Mouse (Mus musculus) cerebellum, adult 8-10 months (tissue): Measurements from ENCODE around the gene Mecom.

Experiments used
- DNase-seq: peaks from one replicate; pipeline ENCODE4 v3.0.0; 2022

Mecom gene

DNA sequence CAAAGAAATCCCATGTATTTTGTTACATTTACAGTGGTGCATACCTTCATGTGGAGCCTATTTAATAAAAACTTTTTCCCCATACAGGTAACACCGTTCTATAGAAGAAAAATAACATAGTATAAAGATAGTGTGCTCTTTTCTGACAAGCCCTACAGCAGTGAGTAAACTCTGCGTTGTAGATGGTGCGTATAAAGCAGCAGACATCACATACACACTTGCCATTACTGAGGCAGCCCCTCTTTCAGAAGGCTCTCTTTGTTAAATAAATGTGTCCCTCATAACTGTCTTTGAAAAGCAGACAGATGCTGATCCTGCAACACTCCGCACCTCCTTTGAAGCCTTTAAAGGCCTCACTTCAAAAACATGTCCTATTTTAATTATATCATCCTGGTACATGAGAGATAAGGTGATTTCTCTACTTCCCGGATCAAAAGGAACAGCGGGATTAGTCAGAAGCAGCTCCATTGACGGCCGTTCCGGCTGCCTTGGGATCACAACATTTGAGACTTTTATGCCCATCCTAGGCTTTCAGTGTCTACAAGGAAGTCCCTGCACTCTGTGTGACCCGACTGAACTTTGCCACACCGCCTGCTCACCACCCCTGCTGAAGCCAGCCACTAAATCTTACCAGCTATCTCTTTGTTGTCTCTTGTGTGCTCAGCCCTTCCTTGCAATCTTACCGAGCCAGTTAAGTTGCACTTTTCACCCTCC, 355.4 kb downstream of the Mecom start:
- no peak for DNase-seq

- no peak for DNase-seq
Observed at GRCm38 (mm10) chr3:30189325-30189724, 358.5 kb downstream of the Mecom start.

DNA sequence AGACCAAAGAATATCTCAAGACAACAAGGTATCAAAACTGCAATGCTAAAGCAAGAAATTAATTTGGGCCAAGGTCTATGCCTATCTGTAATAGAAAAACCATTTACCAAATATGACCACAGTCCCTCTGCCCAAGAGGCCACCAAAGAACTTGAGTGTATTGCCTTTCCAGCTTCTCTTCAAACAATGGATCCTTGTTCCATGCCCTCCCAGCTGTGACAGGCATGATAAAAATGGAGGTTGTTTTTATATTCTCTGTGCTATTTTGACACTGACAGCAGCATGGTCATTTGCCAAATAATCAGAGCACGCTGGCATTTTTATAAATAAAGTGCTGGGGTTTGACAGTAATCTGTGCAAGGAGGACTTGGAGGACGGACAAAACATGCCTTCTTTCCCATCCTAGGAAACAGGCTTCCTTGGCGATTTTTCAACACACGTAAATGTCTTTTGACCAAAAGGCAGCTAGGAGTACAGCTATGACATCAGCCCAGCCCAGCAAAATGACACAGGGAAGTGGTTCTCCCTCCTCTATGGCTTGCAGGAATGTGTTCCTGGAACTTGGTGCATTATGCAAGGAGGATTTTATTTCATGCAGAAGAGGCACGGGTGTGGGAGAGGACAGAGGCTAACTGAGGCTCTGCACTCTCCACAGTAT, 359.9 kb downstream of the Mecom start:
- no peak for DNase-seq

- DNase-seq = no peak
Observed at GRCm38 (mm10) chr3:30181807-30182481, 365.9 kb downstream of the Mecom start.

- DNase-seq = no peak
Observed at GRCm38 (mm10) chr3:30176615-30177014, 371.2 kb downstream of the Mecom start.

DNA sequence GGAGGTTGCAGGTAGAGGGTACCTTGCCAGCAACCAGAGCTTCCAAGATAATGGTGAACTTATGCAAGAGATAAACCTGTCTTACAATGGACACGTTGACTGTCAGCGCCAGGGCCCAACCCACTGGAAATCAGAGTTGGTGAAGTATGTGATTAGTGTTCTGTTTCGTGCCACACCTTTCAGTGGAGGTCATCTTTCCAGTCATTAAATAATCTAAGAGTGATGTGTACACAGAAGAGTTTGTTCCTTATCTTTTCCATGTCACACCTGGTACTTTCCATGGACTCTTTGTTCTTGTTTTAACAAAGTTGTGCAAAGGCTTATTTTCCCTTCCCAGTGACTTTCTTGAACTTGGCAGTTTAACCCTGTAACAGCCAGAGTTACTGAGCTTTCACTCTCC, 374.0 kb downstream of the Mecom start:
- no peak for DNase-seq

DNA sequence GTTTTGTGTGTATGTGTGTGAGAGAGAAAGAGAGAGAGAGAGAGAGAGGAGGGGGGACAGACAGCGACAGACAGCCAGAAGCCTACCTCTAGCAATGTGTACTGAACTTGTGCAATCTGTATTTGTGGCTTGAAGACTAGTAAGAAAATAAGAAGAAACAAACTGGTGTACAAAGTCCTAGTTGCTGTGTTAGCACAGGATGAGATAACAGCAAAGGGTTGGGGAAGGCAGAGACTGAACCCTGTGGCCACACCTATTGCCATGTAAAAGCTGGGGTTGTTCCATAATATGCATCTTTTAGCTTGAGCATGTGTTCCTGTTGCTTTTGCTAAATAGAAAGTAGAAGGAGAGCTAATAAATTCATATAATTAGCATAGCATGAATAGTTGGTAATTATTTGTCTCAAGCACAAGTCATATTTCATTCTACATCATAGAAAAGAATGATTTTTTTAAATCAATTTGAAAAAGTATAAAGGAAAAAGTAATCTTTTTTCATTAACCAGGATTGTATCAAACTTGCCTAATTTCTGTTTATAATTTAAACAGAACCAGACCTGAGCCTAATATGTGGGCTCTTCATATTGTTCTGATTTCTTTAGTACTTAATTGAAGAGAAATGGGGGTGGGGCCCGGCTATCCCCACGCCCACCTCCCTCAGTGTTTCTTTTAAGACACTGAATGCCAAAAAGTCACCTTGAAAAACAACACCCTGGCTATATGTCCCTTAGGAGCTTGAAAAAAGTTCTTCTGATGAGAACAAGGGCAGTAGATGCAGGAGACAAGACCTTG, 379.2 kb downstream of the Mecom start:
- no peak for DNase-seq

- DNase-seq = no peak
Observed at GRCm38 (mm10) chr3:30167027-30167426, 380.8 kb downstream of the Mecom start.

- no peak for DNase-seq
Observed at GRCm38 (mm10) chr3:30164834-30165233, 383.0 kb downstream of the Mecom start.

DNA sequence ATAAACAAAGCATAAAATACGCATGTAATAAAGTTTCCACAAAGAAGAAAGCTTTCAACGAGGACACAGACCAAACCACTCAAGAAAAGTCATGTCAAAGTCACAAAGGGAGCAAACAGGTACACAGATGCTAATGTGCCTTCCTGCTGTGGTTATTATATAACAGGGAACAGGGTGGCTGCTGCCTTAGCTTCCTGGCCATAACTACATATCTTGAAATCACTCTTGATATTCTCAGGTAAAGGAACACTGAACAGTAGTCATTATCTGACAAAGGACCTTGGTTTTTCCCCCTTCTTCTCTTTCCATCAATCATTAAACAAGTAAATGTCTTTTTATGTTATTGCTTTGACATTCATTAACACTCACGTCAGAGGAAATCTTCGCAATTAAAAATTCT, 384.4 kb downstream of the Mecom start:
- DNase-seq = no peak

- DNase-seq = no peak
Observed at GRCm38 (mm10) chr3:30160961-30161670, 386.7 kb downstream of the Mecom start.

DNA sequence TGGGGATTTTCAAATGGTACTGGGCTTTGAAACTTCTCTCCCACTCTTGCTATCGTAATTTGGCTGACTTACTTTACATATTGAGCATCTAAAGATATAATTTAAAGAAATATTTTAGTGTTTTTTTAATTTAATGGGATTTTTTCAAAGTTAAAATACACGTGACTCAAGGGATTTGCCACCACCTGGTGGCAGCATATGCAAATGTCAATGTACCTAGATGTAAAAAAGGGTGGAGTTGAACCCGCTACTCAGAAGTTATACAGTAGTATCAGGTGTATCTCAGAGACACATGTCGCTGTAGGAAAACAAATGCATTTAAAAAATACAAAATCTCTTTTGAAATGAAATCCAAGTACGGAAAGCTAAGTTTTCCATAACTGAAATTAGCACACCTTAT, 387.5 kb downstream of the Mecom start:
- DNase-seq = no peak

- no peak for DNase-seq
Observed at GRCm38 (mm10) chr3:30157128-30157670, 390.6 kb downstream of the Mecom start.

DNA sequence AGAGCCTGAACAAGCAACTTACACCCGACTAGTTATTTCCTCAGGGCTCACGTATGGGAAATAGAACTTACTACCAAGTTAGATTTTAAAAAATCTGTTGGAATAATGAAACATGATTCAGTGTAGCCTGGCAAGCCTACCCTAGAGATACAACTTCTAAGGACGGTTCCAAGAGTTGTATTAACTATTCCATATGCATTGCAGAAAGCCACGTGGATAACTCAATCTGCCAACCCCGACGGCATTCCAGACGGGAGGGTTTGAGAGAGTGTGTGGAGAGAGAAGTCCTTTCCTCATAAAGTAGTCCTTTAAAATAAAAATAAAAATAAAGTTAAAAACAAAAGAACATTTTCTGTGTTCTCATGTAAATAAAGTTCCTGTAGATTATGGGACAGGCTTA, 393.4 kb downstream of the Mecom start:
- no peak for DNase-seq

- no peak for DNase-seq
Observed at GRCm38 (mm10) chr3:30153923-30154331, 393.9 kb downstream of the Mecom start.

- no peak for DNase-seq
Observed at GRCm38 (mm10) chr3:30150071-30150470, 397.7 kb downstream of the Mecom start.

GRCm38 (mm10) chr3:30148378-30149079, 399.3 kb downstream of the Mecom start:
- no peak for DNase-seq

DNA sequence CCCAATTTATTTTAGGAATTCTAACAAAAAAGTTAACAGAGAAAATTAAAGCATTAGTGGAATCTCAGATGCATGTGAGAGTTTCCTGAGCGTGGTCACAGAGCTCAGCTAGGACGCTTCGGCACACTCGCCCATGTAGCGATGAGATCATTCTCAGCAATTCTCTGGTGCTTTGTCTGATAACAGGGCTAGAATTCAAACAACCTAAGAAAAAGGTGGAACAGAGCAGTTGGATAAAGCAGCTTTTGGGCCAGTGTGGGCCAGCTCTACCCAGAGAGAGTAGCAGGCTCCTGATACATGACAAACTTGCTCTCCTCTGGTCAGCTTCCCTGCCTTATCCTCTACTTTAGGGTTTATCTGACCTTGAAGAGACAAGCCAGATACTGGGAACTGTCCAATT, 402.8 kb downstream of the Mecom start:
- no peak for DNase-seq

- no peak for DNase-seq
Observed at GRCm38 (mm10) chr3:30143961-30144411, 403.8 kb downstream of the Mecom start.

DNA sequence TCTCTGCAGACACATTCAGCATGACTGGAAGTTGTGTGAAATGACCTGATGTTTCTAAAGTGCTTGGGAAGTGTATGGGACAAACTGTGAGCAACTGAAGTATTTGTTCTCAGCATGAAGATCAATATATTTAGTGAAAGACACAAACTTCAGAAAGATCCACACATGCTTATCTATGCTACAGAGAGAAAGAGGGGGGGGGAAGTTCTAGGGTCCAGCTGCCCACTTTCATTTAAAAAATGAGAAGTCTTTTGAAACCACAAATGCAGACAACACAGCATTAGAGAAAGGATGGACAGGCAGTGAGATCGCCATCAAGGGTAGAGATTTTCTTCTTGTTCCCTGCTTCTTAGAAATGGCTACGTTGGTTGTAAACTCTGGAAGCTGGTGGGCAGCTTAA, 404.4 kb downstream of the Mecom start:
- DNase-seq = no peak

GRCm38 (mm10) chr3:30140349-30140748, 407.5 kb downstream of the Mecom start:
- no peak for DNase-seq

GRCm38 (mm10) chr3:30139678-30140077, 408.1 kb downstream of the Mecom start:
- DNase-seq = no peak
